Comparison of ENCODE assay signal across 23 mouse cellular contexts in genomic region chr4:78927144-78927543, GRCm38 (mm10).
DNase-seq lines count a peak whose midpoint lies in the region; ATAC-seq and TF ChIP-seq lines count a peak whose summit lies in the region.
"Had no signal": no experiment of that assay in that cellular context is flagged by ENCODE, and none has a peak within 500 bp of the region (broad histone marks: within the 10 kb centered on the region; RNA-seq: fewer than 3 reads in every experiment).

No protein-coding gene starts in this region.

- WGBS in midbrain, embryonic 14.5 days = 27% methylated on average over 1 of the region's 1 CpGs
- WGBS in midbrain, embryonic 11.5 days = 13% methylated on average over 1 of the region's 1 CpGs
- 26% methylated on average over 1 of the region's 1 CpGs for WGBS in hindbrain, postnatal 0 days

- peak; percentile 1 for DNase-seq in embryo, embryonic 10.5 days (ENCODE audit: low spot score)
- DNase-seq in embryo, embryonic 9.5 days (ENCODE audit: extremely low spot score) = no peak
- peak; percentile 17 for DNase-seq in midbrain, embryonic 14.5 days
- no peak for DNase-seq in midbrain, embryonic 11.5 days (ENCODE audit: low spot score, missing footprints)
- peak; percentile 36 for DNase-seq in hindbrain, postnatal 0 days (ENCODE audit: low spot score)
- peak; percentile 10 for DNase-seq in retina, postnatal 1 day
- DNase-seq in spleen, postnatal 4 days (ENCODE audit: low spot score in 2 of 2) = no peak
- DNase-seq in spleen, adult 18-20 months = no peak
- DNase-seq: adrenal gland, adult 8-10 months; cerebellum, adult 11-12 months; cerebellum, postnatal 36 days; forebrain, postnatal 0 days; gastrocnemius, adult 2 months; heart, postnatal 10 days; kidney, adult 18-20 months; thymus, postnatal 4 days had no signal

- ATAC-seq in midbrain, embryonic 14.5 days (ENCODE audit: low FRiP score, low TSS enrichment) = no peak
- ATAC-seq in midbrain, embryonic 11.5 days (ENCODE audit: low FRiP score) = no peak
- peak; percentile 55; the same call in 1 of the 2 replicates for ATAC-seq in hindbrain, postnatal 0 days
- ATAC-seq: CD4-positive, CD25-positive, alpha-beta regulatory T cell, adult 4 months; forebrain, postnatal 0 days; Patski had no signal

- no peak overlapping the region for H3K4me2 ChIP-seq in midbrain, embryonic 14.5 days (ENCODE audit: low read length)
- no peak overlapping the region for H3K4me2 ChIP-seq in midbrain, embryonic 11.5 days
- H3K4me2 ChIP-seq in hindbrain, postnatal 0 days (ENCODE audit: low read depth, low read length) = no peak overlapping the region
- H3K4me2 ChIP-seq: embryonic facial prominence, embryonic 12.5 days had no signal

- H3K9me3 ChIP-seq in midbrain, embryonic 14.5 days (ENCODE audit: control insufficient read depth, low read length) = no peaks in the 10 kb centered on the region
- no peaks in the 10 kb centered on the region for H3K9me3 ChIP-seq in midbrain, embryonic 11.5 days (ENCODE audit: control insufficient read depth, low read length)
- no peaks in the 10 kb centered on the region for H3K9me3 ChIP-seq in hindbrain, postnatal 0 days (ENCODE audit: low read length)
- H3K9me3 ChIP-seq: embryonic facial prominence, embryonic 12.5 days; heart, embryonic 10.5 days had no signal

- no peak overlapping the region for H3K27ac ChIP-seq in midbrain, embryonic 14.5 days (replicated peaks; ENCODE audit: low read depth, low read length)
- H3K27ac ChIP-seq in midbrain, embryonic 11.5 days (ENCODE audit: low read depth, low read length) = no peak overlapping the region
- H3K27ac ChIP-seq in hindbrain, postnatal 0 days = no peak overlapping the region
- H3K27ac ChIP-seq: embryonic facial prominence, embryonic 12.5 days; gastrocnemius, adult 2 months; heart, embryonic 10.5 days; kidney, postnatal 0 days; liver, embryonic 14.5 days had no signal

- no peak overlapping the region for H3K4me3 ChIP-seq in midbrain, embryonic 14.5 days (replicated peaks; ENCODE audit: low read depth, low read length)
- no peak overlapping the region for H3K4me3 ChIP-seq in midbrain, embryonic 11.5 days (ENCODE audit: low read depth, low read length)
- no peak overlapping the region for H3K4me3 ChIP-seq in hindbrain, postnatal 0 days (ENCODE audit: low read length)
- H3K4me3 ChIP-seq: embryonic facial prominence, embryonic 12.5 days; erythroblast, embryonic 14.5 days; gastrocnemius, adult 2 months; heart, embryonic 10.5 days had no signal

- no peak for TF ChIP-seq CTCF in hindbrain, postnatal 0 days (IDR thresholded peaks at IDR 0.05; ENCODE audit: low read depth)

- no peaks in the 10 kb centered on the region for H3K36me3 ChIP-seq in midbrain, embryonic 14.5 days (ENCODE audit: control insufficient read depth, insufficient read depth, low read length)
- H3K36me3 ChIP-seq in midbrain, embryonic 11.5 days (ENCODE audit: control insufficient read depth, insufficient read depth, low read length) = no peaks in the 10 kb centered on the region
- H3K36me3 ChIP-seq in hindbrain, postnatal 0 days (ENCODE audit: insufficient read depth, low read length) = no peaks in the 10 kb centered on the region
- H3K36me3 ChIP-seq: embryonic facial prominence, embryonic 12.5 days; heart, embryonic 10.5 days had no signal

- H3K27me3 ChIP-seq in midbrain, embryonic 14.5 days (ENCODE audit: control insufficient read depth, insufficient read depth, low read length) = no peaks in the 10 kb centered on the region
- no peaks in the 10 kb centered on the region for H3K27me3 ChIP-seq in midbrain, embryonic 11.5 days (ENCODE audit: control insufficient read depth, insufficient read depth, low read length)
- H3K27me3 ChIP-seq in hindbrain, postnatal 0 days (ENCODE audit: insufficient read depth, low read length) = no peaks in the 10 kb centered on the region
- H3K27me3 ChIP-seq: embryonic facial prominence, embryonic 12.5 days; Patski had no signal

- 0 out of 2 replicates have a peak, but pooled peaks cover 3% of the 10 kb centered on the region for H3K4me1 ChIP-seq in midbrain, embryonic 14.5 days (ENCODE audit: control insufficient read depth, insufficient read depth, low read length)
- no peaks in the 10 kb centered on the region for H3K4me1 ChIP-seq in midbrain, embryonic 11.5 days (ENCODE audit: control insufficient read depth, insufficient read depth, low read length)
- no peaks in the 10 kb centered on the region for H3K4me1 ChIP-seq in hindbrain, postnatal 0 days (ENCODE audit: insufficient read depth, low read length)
- H3K4me1 ChIP-seq: embryonic facial prominence, embryonic 12.5 days; heart, embryonic 10.5 days had no signal

- no peak overlapping the region for H3K9ac ChIP-seq in midbrain, embryonic 14.5 days (replicated peaks; ENCODE audit: low read length)
- no peak overlapping the region for H3K9ac ChIP-seq in midbrain, embryonic 11.5 days (ENCODE audit: low read length)
- H3K9ac ChIP-seq in hindbrain, postnatal 0 days (replicated peaks; ENCODE audit: low read length) = no peak overlapping the region
- H3K9ac ChIP-seq: embryonic facial prominence, embryonic 12.5 days; forebrain, postnatal 0 days; liver, embryonic 14.5 days had no signal

Comparison
In these comparisons a context has a peak if more than half of its experiments do, and no peak if none do; other contexts are left out.
1. DNase-seq: peak in embryo, embryonic 10.5 days (single experiment), midbrain, embryonic 14.5 days (single experiment), hindbrain, postnatal 0 days (single experiment) and retina, postnatal 1 day (single experiment); none in embryo, embryonic 9.5 days (single experiment), midbrain, embryonic 11.5 days (single experiment), spleen, postnatal 4 days (0 of 2) and spleen, adult 18-20 months (0 of 2).